Mouse (Mus musculus): ENCODE measurements around the gene Cradd.

DNA sequence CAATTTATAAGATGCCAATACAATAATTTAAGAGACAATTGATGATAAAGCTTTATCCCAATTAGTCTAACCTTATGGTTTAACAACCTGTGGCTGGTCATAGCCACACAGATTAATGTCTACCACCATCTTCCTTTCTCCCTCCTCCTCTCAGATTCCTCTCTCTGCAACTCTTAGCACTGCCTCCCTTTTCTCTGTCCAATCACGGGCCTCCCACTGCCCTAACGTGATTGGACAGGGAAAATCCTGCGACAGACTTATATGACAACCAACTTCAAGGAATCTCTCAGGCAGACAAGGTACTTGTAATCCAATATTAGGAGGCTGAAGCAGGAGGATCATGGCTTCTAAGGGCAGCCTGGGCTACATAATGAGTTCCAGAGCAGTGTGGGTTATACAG lies 8.7 kb upstream of the Cradd start:
- TF ChIP-seq GATA1 (IDR thresholded peaks at IDR 0.05; ENCODE audit: borderline replicate concordance, low read length) (no peak), FLI1 (IDR thresholded peaks at IDR 0.05; ENCODE audit: low read length) (no peak)
